Mouse (Mus musculus): ENCODE measurements around the gene Cacnb4. TPM values are rescaled to one million over a fixed set of nuclear protein-coding genes. Genes with fewer than 3 reads are reported as not detected.

Cacnb4 gene
- polyA plus RNA-seq, 1 experiment from 2014 or later: 18.0 TPM

GRCm38 (mm10) chr2:52511799-52512198, 164.8 kb downstream of the Cacnb4 start:
- 7% methylated on average over 13 of the region's 13 CpGs for WGBS
- H3K9ac ChIP-seq (replicated peaks; ENCODE audit: low read length): peak overlapping the region; percentile 17; the same call in 1 of the 2 replicates

GRCm38 (mm10) chr2:52509779-52510500, 166.7 kb downstream of the Cacnb4 start:
- H3K9me3 ChIP-seq (ENCODE audit: control insufficient read depth, low read length): no peaks in the 10 kb centered on the region
- H3K27ac ChIP-seq (replicated peaks; ENCODE audit: low read depth, low read length): no peak overlapping the region
- WGBS: 84% methylated on average over 19 of the region's 19 CpGs
- ATAC-seq (ENCODE audit: low FRiP score, low TSS enrichment): no peak
- no peak overlapping the region for H3K4me2 ChIP-seq (ENCODE audit: low read length)
- H3K36me3 ChIP-seq (ENCODE audit: control insufficient read depth, insufficient read depth, low read length): no peaks in the 10 kb centered on the region
- peaks cover 5% of the 10 kb centered on the region for H3K4me1 ChIP-seq (ENCODE audit: control insufficient read depth, insufficient read depth, low read length)
- H3K4me3 ChIP-seq (replicated peaks; ENCODE audit: low read depth, low read length): no peak overlapping the region
- DNase-seq: no peak
- no peaks in the 10 kb centered on the region for H3K27me3 ChIP-seq (ENCODE audit: control insufficient read depth, insufficient read depth, low read length)
- no peak overlapping the region for H3K9ac ChIP-seq (replicated peaks; ENCODE audit: low read length)

More at GRCm38 (mm10) chr2:52511799-52512198, 164.8 kb downstream of the Cacnb4 start:
- Histone ChIP-seq H3K27ac (replicated peaks; ENCODE audit: low read depth, low read length) (peak overlapping the region; percentile 67), H3K27me3 (ENCODE audit: control insufficient read depth, insufficient read depth, low read length) (no peaks in the 10 kb centered on the region), H3K36me3 (ENCODE audit: control insufficient read depth, insufficient read depth, low read length) (no peaks in the 10 kb centered on the region), H3K4me2 (ENCODE audit: low read length) (peak overlapping the region; percentile 26; the same call in 1 of the 2 replicates), H3K9me3 (ENCODE audit: control insufficient read depth, low read length) (no peaks in the 10 kb centered on the region), H3K4me3 (replicated peaks; ENCODE audit: low read depth, low read length) (no peak overlapping the region), H3K4me1 (ENCODE audit: control insufficient read depth, insufficient read depth, low read length) (peaks cover 5% of the 10 kb centered on the region)
- peak; percentile 48; the same call in 1 of the 2 replicates for ATAC-seq (ENCODE audit: low FRiP score, low TSS enrichment)
- DNase-seq: peak; percentile 58

GRCm38 (mm10) chr2:52505164-52505563, 171.5 kb downstream of the Cacnb4 start:
- Histone ChIP-seq H3K4me3 (replicated peaks; ENCODE audit: low read depth, low read length) (no peak overlapping the region), H3K4me2 (ENCODE audit: low read length) (no peak overlapping the region), H3K36me3 (ENCODE audit: control insufficient read depth, insufficient read depth, low read length) (no peaks in the 10 kb centered on the region), H3K4me1 (ENCODE audit: control insufficient read depth, insufficient read depth, low read length) (no peaks in the 10 kb centered on the region), H3K9ac (replicated peaks; ENCODE audit: low read length) (no peak overlapping the region), H3K9me3 (ENCODE audit: control insufficient read depth, low read length) (no peaks in the 10 kb centered on the region), H3K27me3 (ENCODE audit: control insufficient read depth, insufficient read depth, low read length) (no peaks in the 10 kb centered on the region), H3K27ac (replicated peaks; ENCODE audit: low read depth, low read length) (no peak overlapping the region)
- DNase-seq: no peak
- no peak for ATAC-seq (ENCODE audit: low FRiP score, low TSS enrichment)
- WGBS: 83% methylated on average over 2 of the region's 2 CpGs

GRCm38 (mm10) chr2:52504762-52505161, 171.9 kb downstream of the Cacnb4 start:
- 95% methylated on average over 3 of the region's 3 CpGs for WGBS
- no peak overlapping the region for H3K4me3 ChIP-seq (replicated peaks; ENCODE audit: low read depth, low read length)
- H3K4me1 ChIP-seq (ENCODE audit: control insufficient read depth, insufficient read depth, low read length): peaks cover 4% of the 10 kb centered on the region; the same call in 1 of the 2 replicates
- H3K9ac ChIP-seq (replicated peaks; ENCODE audit: low read length): no peak overlapping the region
- no peak for ATAC-seq (ENCODE audit: low FRiP score, low TSS enrichment)
- no peaks in the 10 kb centered on the region for H3K36me3 ChIP-seq (ENCODE audit: control insufficient read depth, insufficient read depth, low read length)
- H3K27ac ChIP-seq (replicated peaks; ENCODE audit: low read depth, low read length): no peak overlapping the region
- H3K4me2 ChIP-seq (ENCODE audit: low read length): no peak overlapping the region
- DNase-seq: no peak
- H3K27me3 ChIP-seq (ENCODE audit: control insufficient read depth, insufficient read depth, low read length): no peaks in the 10 kb centered on the region
- no peaks in the 10 kb centered on the region for H3K9me3 ChIP-seq (ENCODE audit: control insufficient read depth, low read length)

GRCm38 (mm10) chr2:52499849-52500262, 176.8 kb downstream of the Cacnb4 start:
- H3K4me2 ChIP-seq (ENCODE audit: low read length): no peak overlapping the region
- H3K36me3 ChIP-seq (ENCODE audit: control insufficient read depth, insufficient read depth, low read length): no peaks in the 10 kb centered on the region
- no peaks in the 10 kb centered on the region for H3K9me3 ChIP-seq (ENCODE audit: control insufficient read depth, low read length)
- DNase-seq (peak; percentile 54), ATAC-seq (ENCODE audit: low FRiP score, low TSS enrichment) (no peak; the same call in 1 of the 2 replicates)
- H3K27ac ChIP-seq (replicated peaks; ENCODE audit: low read depth, low read length): 0 out of 2 replicates have a peak overlapping the region, but pooled peaks have one; percentile 22
- 47% methylated on average over 6 of the region's 6 CpGs for WGBS
- peaks cover 4% of the 10 kb centered on the region; the same call in 1 of the 2 replicates for H3K4me1 ChIP-seq (ENCODE audit: control insufficient read depth, insufficient read depth, low read length)
- H3K9ac ChIP-seq (replicated peaks; ENCODE audit: low read length): no peak overlapping the region
- H3K27me3 ChIP-seq (ENCODE audit: control insufficient read depth, insufficient read depth, low read length): no peaks in the 10 kb centered on the region
- H3K4me3 ChIP-seq (replicated peaks; ENCODE audit: low read depth, low read length): no peak overlapping the region

GRCm38 (mm10) chr2:52499101-52499537, 177.5 kb downstream of the Cacnb4 start:
- no peak overlapping the region for H3K9ac ChIP-seq (replicated peaks; ENCODE audit: low read length)
- no peak overlapping the region for H3K27ac ChIP-seq (replicated peaks; ENCODE audit: low read depth, low read length)
- ATAC-seq (ENCODE audit: low FRiP score, low TSS enrichment) (no peak), DNase-seq (no peak)
- no peak overlapping the region for H3K4me3 ChIP-seq (replicated peaks; ENCODE audit: low read depth, low read length)
- H3K36me3 ChIP-seq (ENCODE audit: control insufficient read depth, insufficient read depth, low read length): no peaks in the 10 kb centered on the region
- H3K4me2 ChIP-seq (ENCODE audit: low read length): no peak overlapping the region
- H3K9me3 ChIP-seq (ENCODE audit: control insufficient read depth, low read length): no peaks in the 10 kb centered on the region
- 71% methylated on average over 12 of the region's 12 CpGs for WGBS
- no peaks in the 10 kb centered on the region for H3K27me3 ChIP-seq (ENCODE audit: control insufficient read depth, insufficient read depth, low read length)
- H3K4me1 ChIP-seq (ENCODE audit: control insufficient read depth, insufficient read depth, low read length): peaks cover 4% of the 10 kb centered on the region; the same call in 1 of the 2 replicates

- H3K4me1 ChIP-seq (ENCODE audit: control insufficient read depth, insufficient read depth, low read length): peaks cover 4% of the 10 kb centered on the region; the same call in 1 of the 2 replicates
- ATAC-seq (ENCODE audit: low FRiP score, low TSS enrichment) (no peak), DNase-seq (no peak)
- 85% methylated on average over 11 of the region's 11 CpGs for WGBS
- no peaks in the 10 kb centered on the region for H3K36me3 ChIP-seq (ENCODE audit: control insufficient read depth, insufficient read depth, low read length)
- H3K9me3 ChIP-seq (ENCODE audit: control insufficient read depth, low read length): no peaks in the 10 kb centered on the region
- H3K9ac ChIP-seq (replicated peaks; ENCODE audit: low read length): no peak overlapping the region
- H3K27ac ChIP-seq (replicated peaks; ENCODE audit: low read depth, low read length): no peak overlapping the region
- no peak overlapping the region for H3K4me3 ChIP-seq (replicated peaks; ENCODE audit: low read depth, low read length)
- H3K27me3 ChIP-seq (ENCODE audit: control insufficient read depth, insufficient read depth, low read length): no peaks in the 10 kb centered on the region
- no peak overlapping the region for H3K4me2 ChIP-seq (ENCODE audit: low read length)
Observed at GRCm38 (mm10) chr2:52495097-52495694, 181.4 kb downstream of the Cacnb4 start.

GRCm38 (mm10) chr2:52494274-52494673, 182.4 kb downstream of the Cacnb4 start:
- Histone ChIP-seq H3K4me2 (ENCODE audit: low read length) (no peak overlapping the region), H3K36me3 (ENCODE audit: control insufficient read depth, insufficient read depth, low read length) (no peaks in the 10 kb centered on the region), H3K4me3 (replicated peaks; ENCODE audit: low read depth, low read length) (no peak overlapping the region), H3K27me3 (ENCODE audit: control insufficient read depth, insufficient read depth, low read length) (no peaks in the 10 kb centered on the region), H3K9me3 (ENCODE audit: control insufficient read depth, low read length) (no peaks in the 10 kb centered on the region), H3K4me1 (ENCODE audit: control insufficient read depth, insufficient read depth, low read length) (no peaks in the 10 kb centered on the region), H3K9ac (replicated peaks; ENCODE audit: low read length) (no peak overlapping the region), H3K27ac (replicated peaks; ENCODE audit: low read depth, low read length) (no peak overlapping the region)
- 88% methylated on average over 8 of the region's 8 CpGs for WGBS
- DNase-seq: no peak
- ATAC-seq (ENCODE audit: low FRiP score, low TSS enrichment): no peak
